Mouse (Mus musculus) liver, embryonic 14.5 days (tissue): ENCODE data around the gene Cfap46.

ENCODE experiments used
- CTCF ChIP-seq: IDR thresholded peaks from 2 replicates; pipeline ENCODE4 v1.5.1; 2016; ENCODE audit warnings: antibody characterized with exemption, low read depth, control low read depth
- EP300 ChIP-seq: IDR thresholded peaks from 2 replicates; pipeline ENCODE4 v1.6.1; 2016; ENCODE audit warnings: antibody characterized with exemption, low read depth

GRCm38 (mm10) chr7:139703146-139703825, 19.7 kb upstream of the Cfap46 start:
- TF ChIP-seq CTCF (peak; percentile 83), EP300 (no peak)
